Mouse (Mus musculus) neural tube, embryonic 13.5 days (tissue): ENCODE results near the gene Kmo. TPM values are rescaled to one million over a fixed set of nuclear protein-coding genes. Genes with fewer than 3 reads are reported as not detected.

Experiments used
- ATAC-seq: fragments of 200-750 bp; cut with Nextera tagmentation; 2 replicates; pipeline ENCODE4 v1.8.0; 2017; ENCODE audit warnings: low read depth, mild to moderate bottlenecking, moderate TSS enrichment, moderate library complexity
- H3K27ac ChIP-seq: fragments of 300-500 bp; sonication (generic); replicated peaks from 2 replicates; pipeline ENCODE4 v1.5.1; 2015; ENCODE audit warnings: moderate library complexity, mild to moderate bottlenecking, inconsistent platforms
- H3K27me3 ChIP-seq: fragments of 300-500 bp; sonication (generic); 2 replicates; pipeline ENCODE4 v1.6.1; 2015; ENCODE audit warnings: mild to moderate bottlenecking, inconsistent platforms
- H3K36me3 ChIP-seq: fragments of 300-500 bp; sonication (generic); 2 replicates; pipeline ENCODE4 v1.6.1; 2015; ENCODE audit warnings: mild to moderate bottlenecking, inconsistent platforms
- H3K4me1 ChIP-seq: fragments of 300-500 bp; sonication (generic); replicated peaks from 2 replicates; pipeline ENCODE4 v1.6.1; 2015; ENCODE audit warnings: inconsistent platforms
- H3K4me2 ChIP-seq: fragments of 300-500 bp; sonication (generic); 2 replicates; pipeline ENCODE4 v1.6.1; 2015; ENCODE audit warnings: inconsistent platforms, mild to moderate bottlenecking, moderate library complexity
- H3K4me3 ChIP-seq: fragments of 300-500 bp; sonication (generic); 2 replicates; pipeline ENCODE4 v1.5.1; 2015; ENCODE audit warnings: mild to moderate bottlenecking, inconsistent platforms
- H3K9ac ChIP-seq: fragments of 300-500 bp; sonication (generic); 2 replicates; pipeline ENCODE4 v1.6.1; 2015; ENCODE audit warnings: moderate library complexity, mild to moderate bottlenecking, inconsistent platforms
- H3K9me3 ChIP-seq: fragments of 300-500 bp; sonication (generic); 2 replicates; pipeline ENCODE4 v1.6.1; 2016; ENCODE audit warnings: inconsistent platforms
- WGBS: fragments of 180-500 bp; shearing (Covaris S2); methylation state at CpG from one replicate; pipeline ENCODE4 v1.1.7; 2015; 5-methylcytosine and 5-hydroxymethylcytosine counted together
- polyA plus RNA-seq: library from polyadenylated mRNA; unstranded; fragments of >200 nt; fragmentation: Nextera tagmentation; extraction: Ambion mirVana; gene quantifications from 2 replicates; pipeline ENCODE4 v1.2.1, GENCODE M21; 2015

Gene Kmo
- polyA plus RNA-seq, 1 experiment from 2014 or later, result 0.11 TPM

DNA sequence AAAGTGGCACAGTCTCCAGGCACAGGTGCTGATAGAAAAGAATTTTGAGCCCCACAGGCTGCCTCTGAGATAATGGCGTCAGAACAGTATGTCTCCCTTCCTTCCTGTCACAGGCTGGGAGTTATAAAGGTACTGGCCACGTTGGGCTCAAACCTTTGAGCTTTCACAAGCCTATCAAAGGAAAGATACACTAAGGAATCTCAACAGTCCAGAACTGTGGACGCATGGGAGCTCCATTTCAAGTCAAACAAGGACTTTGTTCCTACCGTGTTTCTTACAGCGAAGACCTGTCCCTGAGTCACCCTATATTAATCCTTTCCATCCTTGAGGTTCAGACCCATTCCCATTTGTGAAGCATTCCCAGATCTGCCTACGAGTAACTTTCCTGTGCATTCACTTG lies 57.3 kb downstream of the Kmo start:
- H3K27me3 ChIP-seq, result no peaks in the 10 kb centered on the region
- no peak overlapping the region for H3K27ac ChIP-seq
- no peak for ATAC-seq
- no peaks in the 10 kb centered on the region for H3K4me1 ChIP-seq
- no peak overlapping the region for H3K4me2 ChIP-seq
- no peak overlapping the region for H3K9ac ChIP-seq
- no peak overlapping the region for H3K4me3 ChIP-seq
- H3K9me3 ChIP-seq, result no peaks in the 10 kb centered on the region
- 84% methylated on average over 6 of the region's 6 CpGs for WGBS
- H3K36me3 ChIP-seq, result no peaks in the 10 kb centered on the region

DNA sequence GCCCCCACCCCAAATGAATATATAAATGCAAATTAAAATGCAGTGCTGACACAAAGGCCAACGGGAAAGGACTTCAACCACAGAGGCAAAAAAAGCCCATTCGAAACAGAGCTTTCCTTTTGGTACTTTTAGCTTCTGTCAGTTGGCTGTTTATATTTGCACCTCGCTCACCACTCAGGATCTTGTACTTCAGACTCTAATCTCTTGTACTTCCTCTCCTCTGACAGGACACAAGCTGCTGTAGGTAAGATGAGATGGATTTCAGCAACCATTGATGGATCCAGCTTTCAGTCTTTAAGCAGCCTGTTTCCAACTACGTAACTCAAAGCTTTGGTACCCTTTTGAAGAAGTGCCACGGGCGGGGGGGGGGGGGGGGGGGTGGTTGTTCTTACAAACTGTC lies 60.8 kb downstream of the Kmo start:
- Histone ChIP-seq H3K9me3 (no peaks in the 10 kb centered on the region), H3K4me1 (no peaks in the 10 kb centered on the region), H3K27me3 (no peaks in the 10 kb centered on the region), H3K36me3 (peaks cover 4% of the 10 kb centered on the region), H3K4me2 (no peak overlapping the region), H3K4me3 (no peak overlapping the region), H3K9ac (no peak overlapping the region), H3K27ac (no peak overlapping the region)
- WGBS, result 84% methylated on average over 6 of the region's 6 CpGs
- ATAC-seq, result no peak

DNA sequence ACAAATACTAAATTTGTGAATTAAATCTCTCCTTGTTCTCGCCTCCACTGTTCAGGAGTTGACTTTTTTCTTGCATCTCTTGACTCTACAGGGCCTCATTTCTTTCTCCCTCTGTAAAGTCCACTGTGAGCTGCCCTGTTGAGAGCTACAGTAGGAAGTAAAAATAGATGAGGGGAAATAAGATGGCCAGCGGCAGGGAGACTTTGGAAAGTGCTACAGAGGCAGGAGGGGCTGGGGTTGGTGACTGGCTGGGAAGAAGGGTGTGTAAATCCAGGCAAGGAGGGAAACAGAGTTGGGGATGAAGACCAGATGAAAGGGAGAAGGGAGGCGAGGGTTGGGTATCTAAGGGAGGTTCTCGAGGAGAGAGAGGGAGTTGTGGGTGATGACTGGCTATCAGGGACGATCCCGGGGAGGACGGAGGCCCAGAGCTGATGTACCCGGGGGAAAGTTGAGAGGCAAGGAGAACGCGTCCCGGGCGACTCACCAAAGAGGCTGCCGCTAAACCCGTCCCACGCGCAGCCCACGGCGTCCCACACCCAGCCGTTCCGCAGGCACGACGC lies 71.6 kb downstream of the Kmo start:
- H3K9ac ChIP-seq, result peak overlapping the region; percentile 85
- H3K9me3 ChIP-seq, result no peaks in the 10 kb centered on the region
- peak overlapping the region; percentile 88 for H3K4me2 ChIP-seq
- H3K27ac ChIP-seq, result peak overlapping the region; percentile 88
- H3K4me3 ChIP-seq, result peak overlapping the region; percentile 77
- H3K27me3 ChIP-seq, result no peaks in the 10 kb centered on the region
- peaks cover 32% of the 10 kb centered on the region for H3K4me1 ChIP-seq
- peaks cover 10% of the 10 kb centered on the region for H3K36me3 ChIP-seq
- WGBS, result under 1% methylated on average over 22 of the region's 22 CpGs
- ATAC-seq, result no peak

DNA sequence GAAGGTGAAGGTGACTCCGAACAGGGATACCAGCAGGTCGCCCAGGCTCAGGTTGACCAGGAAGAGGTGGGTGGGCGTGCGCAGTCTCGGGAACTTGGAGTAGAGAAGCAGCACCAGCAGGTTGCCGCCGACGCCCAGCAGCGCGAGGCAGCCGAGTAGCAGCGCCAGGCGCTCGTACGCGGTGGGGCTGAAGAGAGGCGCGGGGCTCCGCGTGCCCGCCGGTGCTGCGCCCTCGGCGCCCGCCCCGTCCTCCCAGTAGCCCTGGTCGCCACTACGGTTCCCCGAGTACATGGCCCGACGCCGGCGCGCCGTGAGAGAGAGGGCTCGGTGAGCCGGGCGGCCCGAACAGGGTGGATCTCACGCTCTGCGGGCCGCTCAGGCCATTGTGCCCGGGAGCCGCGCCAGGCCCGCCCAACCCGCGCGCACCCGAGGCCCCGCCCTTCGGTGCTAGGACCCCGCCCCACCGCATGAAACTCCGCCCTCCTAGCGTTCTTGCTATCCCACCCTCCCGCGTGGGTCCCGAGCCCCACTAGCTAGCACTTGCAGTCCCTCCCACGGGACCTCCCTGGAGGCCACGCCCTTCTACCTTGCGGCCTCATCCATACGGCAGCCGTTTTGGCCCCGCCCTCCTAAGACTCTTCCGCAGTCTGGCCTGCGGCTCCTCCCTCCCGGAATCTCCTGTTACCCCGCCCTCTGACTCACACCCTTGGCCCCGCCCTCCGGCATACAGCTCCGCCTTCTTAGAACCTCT lies 72.2 kb downstream of the Kmo start, which contains the start of the genes Opn3 and Chml:
Gene Opn3 (minus strand): TSS at position 531 of the 751 bp plus-strand sequence.
Gene Chml (minus strand): TSS at position 656 of the 751 bp plus-strand sequence.
- peaks cover 5% of the 10 kb centered on the region for H3K36me3 ChIP-seq
- peak; percentile 97 for ATAC-seq
- H3K4me2 ChIP-seq, result peak within 1 kb of the TSS; percentile 88
- H3K4me3 ChIP-seq, result peak within 1 kb of the TSS; percentile 77
- H3K4me1 ChIP-seq, result peaks cover 32% of the 10 kb centered on the region
- no peaks in the 10 kb centered on the region for H3K27me3 ChIP-seq
- H3K9ac ChIP-seq, result peak within 1 kb of the TSS; percentile 85
- H3K9me3 ChIP-seq, result no peaks in the 10 kb centered on the region
- 2% methylated on average over 49 of the region's 73 CpGs for WGBS
- peak within 1 kb of the TSS; percentile 88 for H3K27ac ChIP-seq

DNA sequence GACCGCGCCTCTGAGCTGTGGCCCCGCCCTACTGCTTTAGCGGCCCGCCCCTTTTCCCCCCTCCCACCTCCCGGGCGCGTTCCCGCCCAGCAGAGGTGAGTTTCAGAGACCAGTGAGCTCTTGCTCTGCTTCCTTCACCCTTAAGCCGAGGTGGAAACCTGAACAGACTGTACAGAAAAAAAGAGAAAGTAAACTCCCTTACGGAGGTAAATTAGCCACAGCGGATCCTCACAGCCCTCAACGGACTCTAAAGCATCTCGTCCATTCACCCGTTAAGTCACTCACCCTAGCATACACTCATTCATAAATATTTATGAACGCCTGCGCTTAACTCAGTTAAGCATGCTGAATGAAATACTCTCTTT lies 72.8 kb downstream of the Kmo start:
- 1% methylated on average over 17 of the region's 17 CpGs for WGBS
- H3K27me3 ChIP-seq, result no peaks in the 10 kb centered on the region
- H3K9me3 ChIP-seq, result no peaks in the 10 kb centered on the region
- no peak for ATAC-seq
- H3K9ac ChIP-seq, result peak overlapping the region; percentile 51
- H3K4me2 ChIP-seq, result peak overlapping the region; percentile 88
- H3K36me3 ChIP-seq, result no peaks in the 10 kb centered on the region
- H3K4me1 ChIP-seq, result peaks cover 32% of the 10 kb centered on the region
- peak overlapping the region; percentile 77 for H3K4me3 ChIP-seq
- 0 out of 2 replicates have a peak overlapping the region, but pooled peaks have one; percentile 14 for H3K27ac ChIP-seq

DNA sequence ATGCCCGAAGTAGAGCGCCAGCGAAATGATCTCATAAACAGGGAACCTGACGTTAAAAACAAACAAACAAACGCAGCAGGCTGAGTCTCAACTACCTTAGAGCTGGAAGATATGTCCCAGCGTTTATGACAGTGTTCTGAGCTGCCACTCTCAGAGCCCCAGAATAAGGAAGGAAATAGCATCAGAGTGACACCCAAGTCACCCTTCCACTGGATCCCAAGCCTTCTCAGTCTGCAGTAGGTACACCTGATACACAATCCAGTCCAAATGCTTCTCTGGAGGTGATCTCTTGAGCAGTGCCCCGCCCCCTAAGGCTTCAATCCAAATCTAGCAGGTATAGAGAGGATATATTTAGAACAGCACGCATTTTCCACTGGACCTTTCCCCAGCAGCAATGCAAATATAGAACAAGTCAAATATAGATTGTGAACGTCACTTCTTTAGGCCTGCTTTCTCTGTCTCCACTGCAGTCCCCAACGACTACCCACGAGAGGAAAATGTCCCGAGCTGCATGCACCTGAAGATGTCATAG lies 73.3 kb downstream of the Kmo start:
- peak overlapping the region; percentile 88 for H3K4me2 ChIP-seq
- H3K9ac ChIP-seq, result peak overlapping the region; percentile 51; the same call in 1 of the 2 replicates
- WGBS, result 49% methylated on average over 12 of the region's 12 CpGs
- peak; percentile 2 for ATAC-seq
- no peaks in the 10 kb centered on the region for H3K27me3 ChIP-seq
- H3K9me3 ChIP-seq, result no peaks in the 10 kb centered on the region
- 0 out of 2 replicates have a peak overlapping the region, but pooled peaks have one; percentile 14 for H3K27ac ChIP-seq
- H3K4me1 ChIP-seq, result peaks cover 32% of the 10 kb centered on the region
- peak overlapping the region; percentile 77 for H3K4me3 ChIP-seq
- H3K36me3 ChIP-seq, result no peaks in the 10 kb centered on the region

DNA sequence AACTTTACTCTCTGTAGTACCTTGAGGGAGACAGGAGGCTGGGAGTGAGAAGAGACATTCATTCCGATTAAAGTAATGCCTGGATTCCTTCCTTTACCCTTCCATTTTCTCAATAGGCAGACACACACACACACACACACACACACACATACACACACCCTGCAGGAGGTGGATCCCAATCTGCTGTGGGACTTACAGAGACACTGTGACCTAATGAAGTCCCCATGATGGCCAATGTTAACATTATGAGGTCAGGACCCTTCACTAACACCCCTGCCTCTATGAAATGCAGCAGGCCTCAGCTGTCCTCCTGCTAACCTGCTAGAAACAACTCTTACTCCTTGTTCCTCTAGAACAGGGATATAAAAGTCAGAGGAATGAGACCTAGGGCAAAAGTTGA lies 78.1 kb downstream of the Kmo start, which contains the start of gene Wdr64:
Gene Wdr64 (plus strand): TSS at position 301 of the 400 bp plus-strand sequence.
- Histone ChIP-seq H3K4me2 (no peak within 1 kb of the TSS), H3K9ac (no peak within 1 kb of the TSS), H3K4me1 (0 out of 2 replicates have a peak, but pooled peaks cover 2% of the 10 kb centered on the region), H3K36me3 (no peaks in the 10 kb centered on the region), H3K4me3 (no peak within 1 kb of the TSS), H3K9me3 (no peaks in the 10 kb centered on the region), H3K27ac (no peak within 1 kb of the TSS), H3K27me3 (no peaks in the 10 kb centered on the region)
- no peak for ATAC-seq
- WGBS, result 72% methylated on average over 1 of the region's 1 CpGs

DNA sequence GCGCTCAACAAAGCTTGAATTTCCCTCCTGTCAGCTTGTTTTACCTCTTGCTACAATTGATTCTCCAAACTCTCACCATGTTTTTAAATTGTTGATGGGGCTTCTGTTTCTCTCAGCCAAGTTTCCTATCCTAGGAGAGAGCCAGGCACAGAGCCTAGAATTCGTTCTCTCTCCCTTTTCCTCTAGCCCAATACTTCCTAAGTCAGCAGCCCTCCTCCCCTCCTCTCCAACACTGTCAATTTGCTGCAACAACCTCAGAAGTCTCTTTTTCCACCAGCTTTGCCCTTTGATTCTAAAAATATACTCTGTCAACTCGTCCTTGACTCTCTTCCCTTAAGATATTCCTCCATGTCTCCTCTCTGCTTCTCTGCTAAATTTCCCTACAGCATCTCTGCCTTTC lies 79.2 kb downstream of the Kmo start:
- no peak overlapping the region for H3K27ac ChIP-seq
- H3K27me3 ChIP-seq, result no peaks in the 10 kb centered on the region
- ATAC-seq, result no peak
- H3K9me3 ChIP-seq, result no peaks in the 10 kb centered on the region
- no peak overlapping the region for H3K4me2 ChIP-seq
- H3K36me3 ChIP-seq, result no peaks in the 10 kb centered on the region
- no peaks in the 10 kb centered on the region for H3K4me1 ChIP-seq
- no peak overlapping the region for H3K4me3 ChIP-seq
- H3K9ac ChIP-seq, result no peak overlapping the region
- WGBS, result 69% methylated on average over 3 of the region's 3 CpGs

DNA sequence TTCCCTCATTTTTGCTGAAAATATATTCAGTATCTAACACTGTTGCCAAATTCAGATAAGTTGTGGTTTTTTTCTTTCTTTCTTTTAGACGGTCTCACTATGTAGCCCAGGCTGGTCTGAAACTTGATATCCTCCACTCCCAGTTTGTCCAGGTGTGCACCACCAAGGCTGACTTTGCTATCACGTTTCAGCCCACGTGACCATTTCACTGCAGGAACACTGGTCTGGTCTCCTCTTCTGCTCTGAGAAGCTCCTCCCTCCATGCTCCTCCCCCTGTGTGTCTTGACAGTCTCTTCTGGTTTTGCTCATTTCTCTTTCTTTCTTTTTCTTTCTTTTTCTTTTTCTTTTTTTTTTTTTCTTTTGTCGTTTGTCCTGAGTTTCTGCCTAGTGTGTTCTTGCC lies 79.6 kb downstream of the Kmo start:
- Histone ChIP-seq H3K4me3 (no peak overlapping the region), H3K27ac (no peak overlapping the region), H3K4me1 (no peaks in the 10 kb centered on the region), H3K27me3 (no peaks in the 10 kb centered on the region), H3K9me3 (no peaks in the 10 kb centered on the region), H3K36me3 (no peaks in the 10 kb centered on the region), H3K9ac (no peak overlapping the region), H3K4me2 (no peak overlapping the region)
- WGBS, result 43% methylated on average over 4 of the region's 4 CpGs
- ATAC-seq, result no peak

DNA sequence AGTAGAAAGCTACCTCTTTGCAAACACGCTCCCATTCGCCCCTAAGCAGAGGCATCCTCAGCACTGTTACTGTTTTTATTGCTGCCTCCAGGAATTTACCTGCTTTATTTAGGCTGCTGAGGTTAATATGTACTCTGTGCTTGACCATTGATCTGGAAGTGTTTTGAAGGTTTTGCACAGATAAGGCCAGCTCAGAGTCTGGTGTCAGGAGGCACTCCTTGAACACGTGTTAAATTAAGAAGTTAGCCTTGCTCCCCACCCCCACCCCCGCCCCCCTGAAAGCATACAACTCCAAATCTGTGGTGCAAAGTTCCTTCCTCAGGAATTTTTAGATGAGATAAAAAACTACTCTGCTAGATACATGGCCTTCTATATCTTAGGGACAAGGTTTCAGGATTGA lies 81.0 kb downstream of the Kmo start:
- Histone ChIP-seq H3K27ac (no peak overlapping the region), H3K4me2 (no peak overlapping the region), H3K27me3 (no peaks in the 10 kb centered on the region), H3K9me3 (no peaks in the 10 kb centered on the region), H3K4me3 (no peak overlapping the region), H3K9ac (no peak overlapping the region), H3K36me3 (no peaks in the 10 kb centered on the region), H3K4me1 (no peaks in the 10 kb centered on the region)
- ATAC-seq, result no peak
- 84% methylated on average over 4 of the region's 4 CpGs for WGBS

DNA sequence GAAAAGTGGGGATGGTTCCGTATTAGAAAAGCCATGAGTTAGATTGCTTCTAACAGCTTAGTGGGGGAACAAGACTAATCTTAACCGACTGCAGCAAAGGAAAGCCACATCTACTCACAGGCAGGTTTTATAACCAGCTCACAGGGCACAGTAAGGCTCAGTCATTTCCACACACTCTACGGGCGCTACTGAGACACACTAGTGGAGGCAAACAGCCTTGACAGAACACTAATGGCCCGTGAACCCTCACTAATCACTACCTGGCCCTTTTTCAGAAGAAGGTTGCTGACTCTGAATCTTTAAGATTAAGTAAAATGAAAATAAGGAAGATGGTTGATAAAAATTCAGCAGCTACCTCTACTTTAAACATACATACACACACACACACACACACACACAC lies 87.4 kb downstream of the Kmo start:
- Histone ChIP-seq H3K27ac (no peak overlapping the region), H3K4me1 (no peaks in the 10 kb centered on the region), H3K4me3 (no peak overlapping the region), H3K27me3 (no peaks in the 10 kb centered on the region), H3K9me3 (no peaks in the 10 kb centered on the region), H3K4me2 (no peak overlapping the region), H3K9ac (no peak overlapping the region), H3K36me3 (no peaks in the 10 kb centered on the region)
- WGBS, result 62% methylated on average over 5 of the region's 5 CpGs
- ATAC-seq, result no peak

DNA sequence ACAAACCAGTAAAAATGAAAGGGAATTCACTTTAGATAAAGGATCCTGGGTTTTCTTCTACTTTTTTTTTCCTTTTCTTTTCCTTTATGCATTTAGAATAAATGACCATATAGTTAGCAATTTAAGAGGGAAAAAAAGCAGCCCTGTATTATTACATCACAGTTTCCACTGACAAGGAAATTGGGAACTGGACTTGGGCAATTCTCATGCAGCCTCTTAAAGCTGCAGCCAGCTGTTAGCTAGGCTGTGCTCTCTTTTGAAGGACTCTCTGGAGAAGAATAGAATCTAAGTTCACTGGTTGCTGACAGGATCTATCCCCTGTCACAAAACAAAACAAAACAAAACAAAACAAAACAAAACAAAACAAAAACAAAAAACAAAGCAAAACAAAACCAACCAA lies 87.8 kb downstream of the Kmo start:
- H3K27ac ChIP-seq, result no peak overlapping the region
- no peak overlapping the region for H3K4me2 ChIP-seq
- no peaks in the 10 kb centered on the region for H3K9me3 ChIP-seq
- H3K4me3 ChIP-seq, result no peak overlapping the region
- H3K9ac ChIP-seq, result no peak overlapping the region
- H3K4me1 ChIP-seq, result no peaks in the 10 kb centered on the region
- no peaks in the 10 kb centered on the region for H3K36me3 ChIP-seq
- no peak for ATAC-seq
- H3K27me3 ChIP-seq, result no peaks in the 10 kb centered on the region
